Mouse (Mus musculus) lung, postnatal 14 days (tissue): Measurements from ENCODE around the gene Dync2li1.

Experiments used
- DNase-seq: peaks from one replicate; pipeline ENCODE4 v3.0.0; 2021

Gene Dync2li1

GRCm38 (mm10) chr17:84689316-84689715 is 63.0 kb downstream of the Dync2li1 start:
- DNase-seq: no peak

GRCm38 (mm10) chr17:84690111-84690510 is 63.8 kb downstream of the Dync2li1 start:
- no peak for DNase-seq

- DNase-seq: no peak
Observed at GRCm38 (mm10) chr17:84693741-84694140, 67.4 kb downstream of the Dync2li1 start.

- DNase-seq: no peak
Observed at GRCm38 (mm10) chr17:84696537-84696936, 70.2 kb downstream of the Dync2li1 start.

GRCm38 (mm10) chr17:84698727-84699126 is 72.4 kb downstream of the Dync2li1 start:
- peak; percentile 56 for DNase-seq
